Mouse (Mus musculus) cerebellum, adult 2 months (tissue): ENCODE data around the gene Lsm11.

Source experiments
- CTCF ChIP-seq: fragments of 200-500 bp; IDR thresholded peaks from 2 replicates; pipeline ENCODE4 v1.5.1; 2011; ENCODE audit warnings: low read depth, mild to moderate bottlenecking, control low read depth, low read length, moderate library complexity, borderline replicate concordance; ENCODE audit not compliant: insufficient read depth
- POLR2A ChIP-seq: fragments of 200-500 bp; IDR thresholded peaks from 2 replicates; pipeline ENCODE4 v1.6.1; 2011; ENCODE audit warnings: low read length, control low read depth, borderline replicate concordance; ENCODE audit not compliant: insufficient read depth

DNA sequence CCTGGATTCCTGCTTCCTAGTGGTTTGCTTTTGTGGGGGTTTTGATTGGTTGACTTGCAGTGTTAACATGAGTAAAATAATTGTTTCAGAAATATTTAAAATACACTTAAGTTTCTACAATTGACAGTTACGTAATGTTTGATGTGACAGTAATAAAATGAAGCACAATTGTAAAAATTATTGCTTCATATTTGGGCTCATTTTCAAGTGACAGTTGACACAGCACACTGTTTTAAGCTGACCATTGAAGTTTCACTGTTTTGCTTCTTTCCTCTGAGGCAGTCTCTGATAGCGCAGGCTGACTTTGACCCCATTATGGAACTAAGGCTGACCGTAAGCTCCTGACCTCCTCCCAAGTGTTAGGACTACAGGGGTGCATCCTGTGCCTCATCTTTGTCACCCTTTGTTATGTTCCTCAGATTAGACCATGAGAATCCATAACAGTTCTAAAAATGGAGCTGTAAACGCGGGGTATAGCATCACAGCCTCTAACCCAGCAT is 51.8 kb downstream of the Lsm11 start:
- TF ChIP-seq CTCF (no peak), POLR2A (no peak)
